Mouse (Mus musculus) right cerebral cortex, postnatal 25 days (tissue): ENCODE results near the gene Glo1.
"Not testable (repeated sequence)": the region's sequence is repeated elsewhere in the genome, so short reads cannot be mapped to it uniquely, and the experiment has no call there.

ENCODE experiments used
- DNase-seq: peaks from one replicate; pipeline ENCODE4 v3.0.0; 2022

The Glo1 gene

GRCm38 (mm10) chr17:30626719-30627118 lies at the start of gene Glo1:
Glo1 (minus strand) TSS chr17:30626871.
- DNase-seq, result not testable (repeated sequence)

- DNase-seq, result no peak
Observed at GRCm38 (mm10) chr17:30675021-30675740, 48.5 kb upstream of the Glo1 start.

GRCm38 (mm10) chr17:30673023-30673422 lies 46.4 kb upstream of the Glo1 start:
- no peak for DNase-seq

- no peak for DNase-seq
Observed at GRCm38 (mm10) chr17:30672556-30672955, 45.9 kb upstream of the Glo1 start.

GRCm38 (mm10) chr17:30664856-30665255 lies 38.2 kb upstream of the Glo1 start:
- DNase-seq, result no peak

GRCm38 (mm10) chr17:30663170-30663569 lies 36.5 kb upstream of the Glo1 start:
- no peak for DNase-seq

- DNase-seq, result no peak
Observed at GRCm38 (mm10) chr17:30662131-30662530, 35.5 kb upstream of the Glo1 start.

- DNase-seq, result peak; percentile 70
Observed at GRCm38 (mm10) chr17:30658152-30658544, 31.5 kb upstream of the Glo1 start.

- no peak for DNase-seq
Observed at GRCm38 (mm10) chr17:30657530-30658151, 31.0 kb upstream of the Glo1 start.

- DNase-seq, result no peak
Observed at GRCm38 (mm10) chr17:30653010-30653409, 26.3 kb upstream of the Glo1 start.

GRCm38 (mm10) chr17:30648770-30649169 lies 22.1 kb upstream of the Glo1 start:
- DNase-seq, result no peak

GRCm38 (mm10) chr17:30640896-30641295 lies 14.2 kb upstream of the Glo1 start:
- DNase-seq, result no peak

- DNase-seq, result no peak
Observed at GRCm38 (mm10) chr17:30638996-30639395, 12.3 kb upstream of the Glo1 start.

- no peak for DNase-seq
Observed at GRCm38 (mm10) chr17:30637714-30638113, 11.0 kb upstream of the Glo1 start.

GRCm38 (mm10) chr17:30635367-30635766 lies 8.7 kb upstream of the Glo1 start:
- no peak for DNase-seq

GRCm38 (mm10) chr17:30624132-30624531 lies 2.5 kb downstream of the Glo1 start, which contains the start of gene Dnah8:
Dnah8 (plus strand) TSS chr17:30624354.
- DNase-seq, result not testable (repeated sequence)

- DNase-seq, result no peak
Observed at GRCm38 (mm10) chr17:30623200-30623599, 3.5 kb downstream of the Glo1 start.

GRCm38 (mm10) chr17:30621450-30621849 lies 5.2 kb downstream of the Glo1 start:
- DNase-seq, result no peak

- DNase-seq, result no peak
Observed at GRCm38 (mm10) chr17:30620548-30620947, 6.1 kb downstream of the Glo1 start.

GRCm38 (mm10) chr17:30619153-30619552 lies 7.5 kb downstream of the Glo1 start:
- no peak for DNase-seq

- DNase-seq, result no peak
Observed at GRCm38 (mm10) chr17:30618136-30618891, 8.4 kb downstream of the Glo1 start.

GRCm38 (mm10) chr17:30616203-30616602 lies 10.5 kb downstream of the Glo1 start:
- no peak for DNase-seq

GRCm38 (mm10) chr17:30613350-30613749 lies 13.3 kb downstream of the Glo1 start:
- DNase-seq, result no peak
